Mouse (Mus musculus): Measurements from ENCODE around the gene Cyb5d1.
"Not testable (repeated sequence)": the region's sequence is repeated elsewhere in the genome, so short reads cannot be mapped to it uniquely, and the experiment has no call there.

Cyb5d1 gene

GRCm38 (mm10) chr11:69403691-69404594, 8.5 kb upstream of the Cyb5d1 start:
- no peak for DNase-seq (ENCODE audit: low spot score)

GRCm38 (mm10) chr11:69401987-69402386, 6.6 kb upstream of the Cyb5d1 start:
- no peak for DNase-seq (ENCODE audit: low spot score)

DNA sequence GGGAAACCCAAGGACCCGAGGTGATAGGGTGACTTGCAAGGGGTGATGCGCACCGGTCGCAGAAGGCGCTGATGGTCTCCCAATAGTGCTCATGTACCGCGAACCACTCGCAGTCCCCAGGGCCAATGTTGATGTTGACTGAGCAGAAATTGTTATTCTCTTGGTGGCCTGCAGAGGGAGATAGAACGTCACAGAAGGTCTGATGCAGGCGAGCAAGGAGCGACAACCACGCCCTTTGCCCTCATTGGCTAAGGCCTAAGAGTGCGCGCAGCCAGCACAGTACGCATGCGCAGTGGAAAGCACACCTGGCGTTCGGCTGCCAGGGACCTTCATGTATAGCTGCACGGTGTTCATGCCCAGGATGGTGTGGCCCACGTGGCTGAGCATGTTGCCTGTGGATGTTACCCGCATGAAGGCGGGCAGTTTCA, 5.8 kb upstream of the Cyb5d1 start:
- peak; percentile 91 for DNase-seq (ENCODE audit: low spot score)

DNA sequence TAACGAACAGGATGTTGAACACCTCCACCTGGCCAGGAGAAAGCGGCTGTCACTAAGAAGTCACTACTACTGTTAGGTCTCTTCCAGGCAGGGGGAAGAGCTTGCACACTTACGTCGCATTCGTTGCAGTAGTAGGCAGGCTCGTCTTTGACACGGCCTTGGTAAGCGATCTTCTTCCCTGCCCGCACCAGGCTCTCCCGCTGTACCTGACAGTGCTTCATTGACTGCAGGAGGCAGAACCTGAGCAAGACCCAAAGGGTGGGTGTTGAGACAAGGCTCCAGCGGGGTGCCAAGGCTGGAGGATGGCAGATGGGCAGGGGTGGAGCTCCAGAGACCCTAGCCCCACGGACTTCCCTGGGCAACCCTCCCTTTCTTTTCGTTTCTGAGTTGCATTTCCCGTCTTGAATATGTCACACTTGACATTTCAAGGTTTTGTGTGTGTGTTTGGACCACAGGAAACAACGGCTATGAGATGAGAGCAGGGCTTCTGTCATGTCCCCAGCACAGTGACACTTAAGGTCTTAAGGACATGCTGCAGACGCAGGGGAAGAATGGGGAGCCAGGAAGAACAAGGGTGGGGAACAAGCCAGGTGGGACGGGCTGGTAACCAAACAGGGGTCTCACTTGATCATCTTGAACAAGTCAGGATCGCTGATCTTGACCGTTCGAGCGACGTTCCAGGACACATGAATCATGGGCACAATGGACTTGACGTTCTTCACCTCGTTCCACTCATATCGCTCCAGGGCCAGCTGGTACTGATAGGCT, 4.8 kb upstream of the Cyb5d1 start:
- no peak for DNase-seq (ENCODE audit: low spot score)

DNA sequence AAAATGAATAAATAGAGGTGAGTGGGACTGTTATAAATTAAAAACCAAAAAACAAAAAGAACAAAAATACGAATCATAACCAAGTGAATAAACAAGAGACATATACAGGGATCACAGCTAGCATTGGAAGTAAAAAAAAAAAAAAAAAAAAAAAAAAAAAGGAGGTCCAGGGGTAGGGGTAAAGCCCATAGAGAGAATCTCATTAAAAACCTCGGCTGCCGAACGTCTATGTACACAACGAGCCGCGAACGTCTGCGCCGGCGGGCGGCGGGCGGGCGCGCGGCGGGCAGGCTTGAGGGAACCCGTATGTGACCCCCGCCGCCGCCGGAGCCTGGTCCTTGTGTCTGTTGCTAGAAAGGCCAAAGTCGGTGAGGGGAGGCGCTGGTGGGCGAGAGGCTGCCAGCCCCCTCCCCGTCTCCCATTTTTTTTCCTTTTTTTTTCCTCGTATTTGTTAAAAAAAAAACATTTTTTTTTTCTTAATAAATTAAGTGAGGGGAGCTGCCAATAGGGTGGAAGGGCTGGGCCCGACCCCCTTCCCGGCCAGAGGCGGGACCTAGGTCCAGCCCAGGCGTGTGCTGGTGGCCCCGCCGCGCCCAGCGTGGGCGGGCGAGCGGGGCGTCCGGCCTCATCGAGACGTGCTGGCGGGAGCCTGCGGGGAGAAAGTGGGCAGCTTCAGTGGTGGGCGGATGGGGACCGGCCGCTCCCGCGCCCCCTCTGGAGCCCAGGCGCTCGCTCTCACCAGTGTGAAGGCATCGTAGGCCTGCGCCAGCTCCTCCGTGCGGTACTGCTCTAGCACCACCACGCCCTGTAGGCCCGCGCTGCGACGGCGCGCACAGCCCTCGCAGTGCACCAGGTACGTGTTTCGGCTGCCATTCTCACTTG, 4.0 kb upstream of the Cyb5d1 start:
- no peak for DNase-seq (ENCODE audit: low spot score)

GRCm38 (mm10) chr11:69398486-69399200, 3.2 kb upstream of the Cyb5d1 start:
- DNase-seq (ENCODE audit: low spot score) = no peak

DNA sequence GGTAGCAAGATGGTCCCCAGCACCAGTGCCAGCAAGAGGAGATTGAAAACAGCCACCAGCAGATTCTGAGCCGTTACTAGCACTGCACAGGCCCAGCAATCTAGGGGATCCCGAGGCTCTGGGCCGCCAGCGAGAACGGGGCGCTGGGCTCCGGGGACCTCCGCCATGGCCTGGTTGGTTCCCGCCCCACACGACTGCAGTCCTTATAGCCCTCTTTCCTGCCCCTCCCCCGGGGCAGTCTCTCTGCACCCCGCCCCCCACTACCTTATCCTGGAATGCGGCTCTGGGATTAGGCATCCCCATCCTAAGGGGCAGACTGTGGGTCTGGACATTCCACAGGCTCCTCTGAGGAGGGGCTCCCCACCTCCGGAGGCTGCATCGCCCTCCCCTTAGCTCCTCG, 2.6 kb upstream of the Cyb5d1 start, which contains the start of gene Tmem88:
Gene Tmem88, minus strand, starts transcription at position 176 of the 400 bp plus-strand sequence.
- DNase-seq (ENCODE audit: low spot score) = no peak

DNA sequence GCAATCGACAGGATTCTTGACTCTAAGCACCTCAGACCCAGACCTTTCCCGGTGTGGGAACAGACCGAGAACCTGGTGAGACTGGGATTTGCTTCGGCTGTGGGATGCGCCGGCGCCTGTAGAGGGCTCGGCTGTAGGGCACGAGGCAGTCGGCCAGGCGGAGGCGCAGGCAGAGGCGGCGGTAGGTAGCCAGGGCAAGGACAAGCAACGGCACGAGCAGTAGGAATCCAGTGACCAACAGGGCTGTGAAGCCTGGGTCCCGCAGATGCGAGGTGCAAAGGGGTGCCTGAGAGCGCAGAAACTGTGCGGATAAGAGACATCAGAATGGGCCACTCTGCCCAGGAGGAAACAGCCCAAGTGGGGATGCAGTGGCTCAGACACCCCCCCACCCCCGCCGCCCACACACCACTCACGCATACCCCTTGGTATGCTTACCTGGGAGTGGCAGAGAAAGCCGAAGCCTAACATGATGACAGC, 2.2 kb upstream of the Cyb5d1 start:
- DNase-seq (ENCODE audit: low spot score) = no peak

GRCm38 (mm10) chr11:69396772-69397171, 1.3 kb upstream of the Cyb5d1 start:
- DNase-seq (ENCODE audit: low spot score) = no peak

DNA sequence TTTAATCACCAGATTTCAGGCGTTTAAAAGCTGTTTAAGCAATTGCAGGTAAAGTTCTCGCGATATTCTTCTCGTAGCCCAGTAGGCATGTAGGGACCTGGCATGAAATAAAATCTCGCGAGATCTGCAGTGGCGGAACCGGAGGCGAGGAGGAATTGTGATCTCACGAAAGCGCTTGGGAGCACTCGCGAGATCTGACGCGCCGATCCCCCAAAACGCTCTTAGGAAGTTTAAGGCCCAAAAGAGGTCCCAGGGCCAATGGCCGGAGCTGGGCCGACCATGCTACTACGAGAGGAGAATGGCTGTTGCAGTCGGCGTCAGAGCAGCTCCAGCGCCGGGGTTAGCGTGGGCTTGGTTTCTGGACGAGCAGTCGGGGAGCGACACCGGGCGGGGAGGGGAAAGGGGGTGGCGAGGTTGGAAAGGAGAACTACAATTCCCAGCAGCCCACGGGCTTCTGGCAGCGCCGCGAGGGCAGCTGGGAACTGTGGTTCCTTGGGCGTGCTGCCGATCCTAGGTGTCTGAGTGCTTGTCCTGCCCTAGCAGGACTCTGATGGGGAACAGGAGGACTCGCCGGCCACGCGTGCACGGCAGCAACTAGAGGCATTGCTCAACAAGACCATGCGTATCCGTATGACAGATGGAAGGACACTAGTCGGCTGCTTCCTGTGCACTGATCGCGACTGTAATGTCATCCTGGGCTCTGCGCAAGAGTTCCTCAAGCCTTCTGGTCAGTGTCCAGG, 373 bp upstream of the Cyb5d1 start:
- DNase-seq (ENCODE audit: low spot score) = peak; percentile 98

GRCm38 (mm10) chr11:69394591-69395167, 752 bp downstream of the Cyb5d1 start:
- not testable (repeated sequence) for DNase-seq (ENCODE audit: low spot score)

DNA sequence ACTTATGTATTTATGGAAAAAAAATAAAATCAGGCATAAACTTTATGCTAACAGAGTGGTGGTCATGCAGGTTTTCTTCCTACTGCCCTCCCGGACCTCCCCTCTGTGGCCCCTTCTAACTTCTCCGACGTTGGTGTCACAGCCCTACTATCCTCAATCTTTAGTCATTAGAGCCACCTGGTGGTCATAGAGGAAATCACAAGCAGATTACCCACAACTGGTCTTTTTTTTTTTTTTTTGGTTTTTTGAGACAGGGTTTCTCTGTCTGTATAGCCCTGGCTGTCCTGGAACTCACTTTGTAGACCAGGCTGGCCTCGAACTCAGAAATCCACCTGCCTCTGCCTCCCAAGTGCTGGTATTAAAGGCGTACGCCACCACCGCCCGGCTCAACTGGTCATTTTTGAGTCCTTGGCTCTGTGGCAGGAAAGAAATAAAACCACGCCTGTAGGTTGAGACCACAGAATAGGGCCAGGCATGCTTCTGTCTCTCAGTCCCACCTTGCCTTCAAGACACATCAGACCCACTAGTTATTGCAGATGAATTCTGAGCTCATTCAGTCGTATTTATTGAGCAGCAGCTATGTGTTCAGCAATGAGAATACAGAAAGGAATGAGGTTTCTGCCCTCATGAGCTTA, 4.9 kb downstream of the Cyb5d1 start:
- no peak for DNase-seq (ENCODE audit: low spot score)

DNA sequence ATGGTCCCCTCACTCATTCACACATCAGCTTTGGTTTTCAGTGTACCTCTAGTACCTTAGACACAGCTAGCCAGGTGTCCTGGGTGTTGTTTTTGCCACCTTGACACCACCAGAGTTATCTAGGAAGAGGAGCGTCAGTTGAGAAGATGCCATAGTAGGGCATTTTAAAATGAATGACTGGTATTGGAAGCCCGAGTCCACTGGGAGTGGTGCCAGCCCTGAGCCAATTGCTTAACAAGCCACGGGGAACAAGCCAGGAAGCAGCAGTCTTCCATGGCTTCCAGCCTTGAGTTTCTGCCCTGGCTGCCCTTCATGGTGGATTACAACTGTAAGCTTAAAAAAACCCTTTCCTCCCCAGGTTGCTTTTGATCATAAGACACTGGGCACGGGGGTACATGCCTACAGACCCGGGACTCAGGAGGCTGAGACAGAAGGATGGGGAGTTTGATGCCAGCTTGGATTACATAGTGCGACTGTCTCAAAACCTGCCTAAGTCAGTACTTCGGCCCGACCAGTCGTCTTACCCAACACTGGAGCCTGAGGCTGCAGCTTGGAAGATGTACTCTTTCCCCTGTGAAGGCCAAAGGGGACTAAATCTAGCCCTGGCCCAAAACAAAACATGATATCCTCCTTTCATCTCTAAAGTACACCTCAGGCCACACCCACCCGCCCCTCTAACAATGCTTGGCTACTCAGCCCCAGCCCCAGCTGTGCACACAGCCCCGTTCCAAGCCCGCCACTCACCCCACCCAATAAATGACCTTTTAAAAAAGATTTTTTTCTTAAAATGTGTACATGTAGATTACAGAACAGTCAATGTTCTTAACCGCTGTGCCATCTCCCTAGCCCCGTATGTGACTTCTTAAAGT, 5.7 kb downstream of the Cyb5d1 start:
- DNase-seq (ENCODE audit: low spot score) = no peak

DNA sequence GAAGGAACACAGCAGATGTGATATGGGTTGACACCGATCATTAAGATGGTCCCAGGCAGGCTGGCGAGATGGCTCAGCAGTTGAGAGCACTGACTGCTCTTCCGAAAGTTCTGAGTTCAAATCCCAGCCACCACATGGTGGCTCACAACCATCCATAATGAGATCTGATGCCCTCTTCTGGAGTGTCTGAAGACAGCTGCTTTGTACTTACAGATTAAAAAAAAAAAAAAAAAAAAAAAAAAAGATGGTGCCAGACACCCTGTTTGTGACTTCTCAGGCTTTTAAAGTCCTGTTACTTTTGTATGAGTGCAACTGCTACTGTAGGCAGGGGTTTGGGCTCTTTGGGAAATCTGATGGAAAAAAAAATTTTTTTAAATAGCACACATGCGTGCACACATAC, 6.8 kb downstream of the Cyb5d1 start:
- no peak for DNase-seq (ENCODE audit: low spot score)

DNA sequence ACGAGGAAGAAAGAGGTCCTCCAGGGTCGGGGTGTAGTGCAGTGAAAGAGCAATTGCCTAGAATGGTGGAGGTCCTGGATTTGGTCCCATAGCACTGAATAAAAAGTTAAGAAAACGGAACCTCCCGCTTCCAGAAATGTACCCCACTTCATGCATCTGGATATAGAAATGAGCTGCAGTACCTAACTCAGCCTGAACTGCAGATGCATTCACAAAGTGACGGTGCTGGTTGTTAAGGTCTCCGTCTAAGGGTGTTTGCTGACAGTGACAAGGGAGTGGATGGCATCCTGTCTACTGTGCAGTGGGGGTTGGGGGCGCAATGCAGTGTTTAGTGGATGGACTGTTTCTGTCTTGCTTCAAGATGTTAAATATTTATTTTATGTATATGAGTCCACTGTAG, 8.7 kb downstream of the Cyb5d1 start:
- no peak for DNase-seq (ENCODE audit: low spot score)

- no peak for DNase-seq (ENCODE audit: low spot score)
Measured at GRCm38 (mm10) chr11:69384979-69385378, 10.5 kb downstream of the Cyb5d1 start.

- no peak for DNase-seq (ENCODE audit: low spot score)
Measured at GRCm38 (mm10) chr11:69382478-69383105, 12.8 kb downstream of the Cyb5d1 start.

DNA sequence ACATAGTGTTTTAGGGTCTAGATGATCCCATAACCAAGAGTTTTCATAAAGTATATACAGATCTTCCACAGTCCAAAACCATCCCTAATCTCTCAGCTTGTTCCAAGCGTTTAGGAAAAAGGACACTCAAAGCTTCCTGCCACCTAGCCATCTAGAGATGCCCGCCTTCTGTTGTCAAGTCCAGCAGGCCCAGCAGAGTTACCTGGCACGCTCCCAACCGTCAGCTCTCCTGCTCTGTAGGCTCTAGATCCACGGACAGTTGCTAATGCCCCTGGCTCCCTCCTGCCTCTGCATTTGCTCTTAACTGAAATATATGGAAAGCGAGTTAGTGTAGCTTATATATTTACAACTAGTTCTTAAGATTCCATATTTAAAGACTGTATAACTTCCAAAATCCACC, 14.1 kb downstream of the Cyb5d1 start:
- no peak for DNase-seq (ENCODE audit: low spot score)
